Mouse (Mus musculus): ENCODE data around the gene Hyal3.
"Not testable (repeated sequence)": the region's sequence is repeated elsewhere in the genome, so short reads cannot be mapped to it uniquely, and the experiment has no call there.

Hyal3 gene

DNA sequence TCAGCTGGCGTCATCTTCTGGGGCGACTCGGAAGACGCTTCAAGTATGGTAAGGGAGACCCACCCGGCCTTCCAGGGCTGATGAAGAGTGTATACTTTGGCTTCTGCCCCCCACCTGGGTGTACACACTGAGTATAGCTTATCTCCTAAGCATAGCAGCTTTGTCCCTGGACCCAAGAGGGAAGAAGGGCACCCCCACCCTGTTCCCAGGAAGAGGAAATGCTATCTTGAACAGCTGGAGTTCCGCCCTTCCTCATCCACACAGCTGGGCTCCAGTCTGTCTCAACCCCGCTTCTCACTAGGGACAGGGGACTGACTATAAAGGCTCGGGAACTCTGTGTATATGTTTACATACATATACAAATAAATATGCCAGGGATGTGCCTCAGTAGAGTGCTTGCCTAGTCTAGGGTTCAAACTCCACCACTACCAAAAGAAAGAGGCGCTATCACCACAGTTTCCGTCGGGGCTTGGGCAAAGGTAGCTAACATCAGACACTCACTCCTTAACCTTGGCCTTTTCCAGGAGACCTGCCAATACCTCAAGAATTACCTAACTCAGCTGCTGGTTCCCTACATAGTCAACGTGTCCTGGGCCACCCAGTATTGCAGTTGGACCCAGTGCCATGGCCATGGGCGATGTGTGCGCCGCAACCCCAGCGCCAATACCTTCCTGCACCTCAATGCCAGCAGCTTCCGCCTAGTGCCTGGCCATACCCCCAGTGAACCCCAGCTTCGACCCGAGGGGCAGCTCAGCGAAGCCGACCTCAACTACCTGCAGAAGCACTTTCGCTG lies 8.9 kb upstream of the Hyal3 start:
- DNase-seq (ENCODE audit: low spot score in 2 of 2) = no peak

DNA sequence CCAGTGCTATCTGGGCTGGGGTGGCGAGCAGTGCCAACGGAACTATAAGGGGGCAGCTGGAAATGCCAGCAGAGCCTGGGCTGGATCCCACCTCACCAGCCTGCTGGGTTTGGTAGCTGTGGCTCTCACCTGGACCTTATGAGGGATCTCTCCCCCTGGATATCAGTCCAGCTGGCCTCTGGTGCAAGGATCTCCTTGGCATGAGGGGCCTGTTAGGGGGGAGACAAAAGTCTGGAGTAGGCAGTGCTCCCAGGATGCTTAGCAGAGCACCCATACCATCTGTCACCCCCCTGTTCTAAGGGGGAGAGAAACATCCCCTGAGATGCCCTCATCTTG lies 8.3 kb upstream of the Hyal3 start:
- no peak for DNase-seq (ENCODE audit: low spot score in 2 of 2)

DNA sequence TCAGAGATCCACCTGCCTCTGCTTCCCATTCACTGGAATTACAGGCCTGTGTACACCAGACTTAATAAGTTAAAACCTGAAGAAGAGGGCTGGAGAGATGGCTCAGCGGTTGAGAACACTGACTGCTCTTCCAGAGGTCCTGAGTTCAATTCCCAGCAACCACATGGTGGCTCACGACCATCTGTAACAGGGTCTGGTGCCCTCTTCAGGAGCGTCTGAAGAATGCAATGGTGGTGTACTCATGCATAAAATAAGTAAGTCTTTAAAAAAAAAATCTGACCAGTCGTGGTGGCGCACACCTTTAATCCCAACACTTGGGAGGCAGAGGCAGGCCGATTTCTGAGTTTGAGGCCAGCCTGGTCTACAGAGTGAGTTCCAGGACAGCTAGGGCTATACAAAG lies 6.8 kb upstream of the Hyal3 start:
- not testable (repeated sequence) for DNase-seq (ENCODE audit: low spot score in 2 of 2)

DNA sequence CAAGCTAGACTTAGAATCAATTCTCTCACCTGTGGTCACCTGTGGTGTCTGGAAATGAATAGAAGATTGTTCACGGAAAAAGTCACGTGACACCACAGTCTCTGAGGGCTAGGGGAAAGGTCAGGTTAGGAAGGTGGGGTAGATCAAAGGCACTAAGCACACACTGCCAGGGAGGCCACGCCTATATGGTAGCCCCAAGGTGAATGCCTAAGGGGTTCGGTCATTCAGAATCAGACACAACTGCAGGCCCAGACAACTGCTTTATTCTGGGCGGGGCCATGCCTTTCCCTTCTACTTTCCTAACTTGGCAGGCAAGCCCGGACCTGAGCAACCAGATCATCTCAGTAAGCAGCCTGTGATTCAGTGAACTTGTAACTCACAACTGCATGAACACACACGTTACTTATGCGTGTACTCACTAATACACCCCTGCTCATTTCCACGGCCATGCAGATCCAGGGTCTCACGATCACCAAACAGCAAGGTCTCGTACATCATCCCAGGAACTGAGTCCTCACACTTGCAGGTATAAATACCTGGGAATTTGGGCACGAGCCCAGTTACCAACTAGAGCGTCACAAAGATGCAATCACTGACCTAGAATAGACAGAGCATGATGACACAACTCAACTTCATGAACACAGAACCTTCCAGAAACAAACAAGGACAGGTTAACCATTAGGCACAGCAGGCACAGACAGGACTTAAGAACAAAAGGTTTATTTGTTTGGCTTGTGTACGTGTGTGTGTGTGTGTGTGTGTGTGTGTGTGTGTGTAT lies 4.8 kb upstream of the Hyal3 start:
- DNase-seq (ENCODE audit: low spot score in 2 of 2) = no peak

DNA sequence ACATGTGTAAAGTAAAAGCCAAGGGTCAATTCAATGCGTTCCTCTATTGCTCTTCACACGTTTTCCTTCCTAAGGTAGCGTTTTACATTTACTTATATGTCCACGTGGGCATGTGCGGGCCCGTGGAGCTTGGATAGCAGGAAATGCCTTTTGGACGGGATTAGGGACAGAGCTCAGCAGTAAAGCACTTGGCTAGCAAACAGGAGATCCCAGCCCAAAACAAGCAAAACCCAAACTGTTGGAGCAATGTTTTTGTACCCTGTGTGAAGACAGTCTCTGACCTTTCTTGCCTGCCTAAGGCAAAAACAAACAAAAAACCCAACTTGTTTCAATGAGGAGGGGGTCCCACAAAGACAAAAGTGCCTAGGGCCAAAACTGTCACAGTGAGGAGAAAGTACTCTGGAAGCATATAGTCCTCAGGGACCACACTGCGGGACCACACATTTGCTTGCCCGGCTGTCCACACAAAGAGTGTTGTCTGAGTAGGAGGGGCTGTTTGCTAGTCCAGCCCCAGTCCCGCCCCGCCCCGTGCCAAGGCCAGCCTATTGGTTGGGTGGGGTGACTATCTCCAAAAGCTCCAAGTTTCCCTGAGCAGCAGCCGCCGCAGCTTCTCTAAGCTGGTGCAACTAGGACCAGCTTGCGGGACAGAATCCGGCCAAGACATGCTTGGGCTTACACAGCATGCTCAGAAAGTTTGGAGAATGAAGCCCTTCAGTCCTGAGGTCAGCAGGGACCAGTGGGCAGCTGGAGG lies 4.1 kb upstream of the Hyal3 start, which contains the start of gene Hyal1:
TSS of gene Hyal1 (plus strand) at position 571 of the 751 bp plus-strand sequence.
- peak; percentile 51 to 56 for DNase-seq (ENCODE audit: low spot score in 2 of 2)

DNA sequence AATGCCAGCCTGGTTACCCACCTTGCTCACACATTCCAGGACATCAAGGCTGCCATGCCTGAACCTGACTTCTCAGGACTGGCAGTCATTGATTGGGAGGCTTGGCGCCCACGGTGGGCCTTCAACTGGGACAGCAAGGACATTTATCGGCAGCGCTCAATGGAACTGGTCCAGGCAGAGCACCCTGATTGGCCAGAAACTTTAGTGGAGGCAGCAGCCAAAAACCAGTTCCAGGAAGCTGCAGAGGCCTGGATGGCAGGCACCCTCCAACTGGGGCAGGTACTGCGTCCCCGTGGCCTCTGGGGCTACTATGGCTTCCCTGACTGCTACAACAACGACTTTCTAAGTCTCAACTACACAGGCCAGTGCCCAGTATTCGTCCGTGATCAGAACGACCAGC lies 2.7 kb upstream of the Hyal3 start:
- DNase-seq (ENCODE audit: low spot score in 2 of 2) = no peak

DNA sequence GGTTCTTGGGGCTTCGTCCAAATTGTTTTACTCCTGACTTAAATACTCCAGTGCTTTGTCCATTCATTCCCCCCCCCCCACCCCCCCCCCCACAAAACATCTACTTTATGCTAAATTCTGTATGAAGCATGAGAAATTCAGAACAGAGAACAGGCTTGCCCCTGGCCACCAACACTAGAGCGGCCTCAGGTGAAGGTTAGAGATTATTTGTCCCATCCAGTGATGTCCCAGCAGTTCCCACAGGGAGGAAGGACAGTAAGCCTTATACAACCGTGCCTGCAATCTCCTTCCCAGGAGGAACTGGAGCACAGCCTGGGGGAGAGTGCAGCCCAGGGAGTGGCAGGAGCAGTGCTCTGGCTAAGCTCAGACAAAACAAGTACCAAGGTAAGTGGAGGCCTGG lies 2.0 kb upstream of the Hyal3 start, which contains the start of gene Naa80:
TSS of gene Naa80 (plus strand) at position 301 of the 400 bp plus-strand sequence.
- no peak for DNase-seq (ENCODE audit: low spot score in 2 of 2)

DNA sequence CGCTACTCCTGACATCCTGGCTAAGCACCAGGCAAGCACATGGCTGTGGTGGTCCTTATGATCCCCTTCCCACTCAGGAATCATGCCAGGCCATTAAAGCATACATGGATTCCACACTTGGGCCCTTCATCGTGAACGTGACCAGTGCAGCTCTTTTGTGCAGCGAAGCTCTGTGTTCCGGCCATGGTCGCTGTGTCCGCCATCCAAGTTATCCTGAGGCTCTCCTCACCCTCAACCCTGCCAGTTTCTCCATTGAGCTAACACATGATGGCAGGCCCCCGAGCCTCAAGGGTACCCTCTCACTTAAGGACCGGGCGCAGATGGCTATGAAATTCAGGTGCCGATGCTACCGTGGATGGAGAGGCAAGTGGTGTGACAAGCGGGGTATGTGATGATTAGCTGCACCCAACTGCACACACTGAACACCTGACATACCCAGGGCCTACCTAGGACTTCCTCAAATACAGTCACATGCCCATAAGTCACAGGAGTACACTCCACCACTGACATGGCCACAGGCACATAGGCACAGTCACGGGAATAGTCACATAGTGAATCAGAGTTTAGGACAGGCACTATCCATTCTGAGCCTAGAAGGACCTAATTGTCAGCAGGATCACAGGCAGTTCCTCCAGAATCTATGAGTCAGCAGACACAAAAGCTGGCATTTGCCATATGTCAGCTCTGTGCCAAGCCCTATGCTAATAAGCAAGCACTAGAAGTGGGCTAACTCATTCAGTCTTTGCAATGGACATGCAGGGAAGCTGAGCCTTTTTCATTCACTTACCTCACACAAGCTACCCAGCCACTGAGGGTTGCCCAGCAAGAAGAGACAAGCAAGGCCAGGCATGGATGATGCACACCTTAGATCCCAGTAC lies 1.4 kb upstream of the Hyal3 start:
- DNase-seq (ENCODE audit: low spot score in 2 of 2) = no peak

DNA sequence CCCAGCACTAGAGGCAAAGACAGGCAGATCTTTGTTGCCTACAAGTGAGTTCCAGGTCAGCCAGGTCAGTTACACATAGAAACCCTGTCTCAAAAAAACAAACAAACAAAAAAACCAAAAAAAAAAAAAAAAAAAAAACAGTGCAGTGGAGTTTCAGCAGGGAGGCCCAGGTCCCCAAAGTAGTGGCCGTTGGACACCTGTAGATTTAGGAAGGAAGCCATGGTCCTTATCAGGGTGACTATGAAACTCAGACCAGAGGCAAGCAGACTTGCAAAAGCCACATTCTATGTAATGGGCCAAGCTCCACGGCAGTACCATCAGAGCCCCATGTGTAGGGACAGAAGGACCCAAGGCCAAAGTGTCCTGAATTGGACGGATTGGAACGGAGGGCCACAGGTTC lies 966 bp downstream of the Hyal3 start:
- DNase-seq (ENCODE audit: low spot score in 2 of 2) = no peak

DNA sequence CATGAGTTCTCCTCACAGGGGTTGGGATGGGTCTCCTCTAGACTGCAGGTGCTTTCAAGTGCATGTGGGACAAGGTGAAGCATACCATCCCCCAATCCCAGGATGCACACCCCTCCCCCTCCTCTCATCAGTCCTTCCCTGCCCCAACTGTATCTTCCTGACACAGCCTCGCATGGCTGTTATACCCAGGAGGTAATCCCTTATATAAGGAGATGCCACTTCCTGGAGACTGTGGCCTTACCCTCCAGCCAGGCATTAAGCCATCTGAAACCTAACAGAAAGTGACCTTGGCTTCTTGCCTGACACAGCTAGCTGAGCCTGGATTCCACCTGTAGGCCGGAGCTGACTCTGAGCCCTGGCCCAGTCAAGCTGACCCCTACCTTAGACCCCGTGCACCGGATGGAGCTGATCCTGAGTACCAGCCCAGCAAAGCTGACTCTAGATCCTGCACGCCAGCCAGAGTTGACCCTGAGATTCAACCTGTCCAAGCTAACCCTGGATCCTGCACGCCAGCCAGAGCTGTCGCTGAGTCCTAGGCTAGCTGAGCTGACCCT lies 2.0 kb downstream of the Hyal3 start:
- no peak for DNase-seq (ENCODE audit: low spot score in 2 of 2)

DNA sequence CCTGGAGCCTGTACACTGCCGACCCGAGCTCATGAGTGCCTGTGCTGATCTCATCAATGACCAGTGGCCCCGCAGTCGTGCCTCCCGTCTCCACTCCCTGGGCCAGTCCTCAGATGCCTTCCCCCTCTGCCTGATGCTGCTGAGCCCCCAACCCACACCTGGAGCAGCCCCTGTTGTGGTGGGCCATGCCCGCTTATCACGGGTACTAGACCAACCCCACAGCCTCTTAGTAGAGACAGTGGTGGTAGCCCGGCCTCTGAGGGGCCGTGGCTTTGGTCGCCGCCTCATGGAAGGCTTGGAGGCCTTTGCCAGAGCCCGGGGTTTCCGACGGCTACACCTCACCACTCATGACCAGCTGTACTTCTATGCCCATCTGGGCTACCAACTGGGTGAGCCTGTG lies 2.6 kb downstream of the Hyal3 start:
- DNase-seq (ENCODE audit: low spot score in 2 of 2) = no peak

DNA sequence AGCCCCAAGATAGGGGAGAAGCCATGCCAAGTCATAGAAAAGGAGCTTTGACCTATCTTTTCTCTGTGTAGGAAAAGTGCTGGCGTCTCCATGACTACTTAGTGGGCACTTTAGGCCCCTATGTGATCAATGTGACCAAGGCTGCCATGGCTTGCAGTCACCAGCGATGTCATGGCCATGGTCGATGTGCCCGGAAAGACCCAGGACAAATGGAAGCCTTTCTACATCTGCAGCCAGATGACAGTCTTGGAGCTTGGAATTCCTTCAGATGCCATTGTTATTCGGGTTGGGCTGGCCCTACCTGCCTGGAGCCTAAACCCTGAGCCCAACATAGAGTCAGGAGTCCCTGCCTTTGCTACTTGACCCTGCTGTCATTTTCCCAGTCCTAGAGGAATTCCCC lies 5.9 kb downstream of the Hyal3 start:
- no peak for DNase-seq (ENCODE audit: low spot score in 2 of 2)

DNA sequence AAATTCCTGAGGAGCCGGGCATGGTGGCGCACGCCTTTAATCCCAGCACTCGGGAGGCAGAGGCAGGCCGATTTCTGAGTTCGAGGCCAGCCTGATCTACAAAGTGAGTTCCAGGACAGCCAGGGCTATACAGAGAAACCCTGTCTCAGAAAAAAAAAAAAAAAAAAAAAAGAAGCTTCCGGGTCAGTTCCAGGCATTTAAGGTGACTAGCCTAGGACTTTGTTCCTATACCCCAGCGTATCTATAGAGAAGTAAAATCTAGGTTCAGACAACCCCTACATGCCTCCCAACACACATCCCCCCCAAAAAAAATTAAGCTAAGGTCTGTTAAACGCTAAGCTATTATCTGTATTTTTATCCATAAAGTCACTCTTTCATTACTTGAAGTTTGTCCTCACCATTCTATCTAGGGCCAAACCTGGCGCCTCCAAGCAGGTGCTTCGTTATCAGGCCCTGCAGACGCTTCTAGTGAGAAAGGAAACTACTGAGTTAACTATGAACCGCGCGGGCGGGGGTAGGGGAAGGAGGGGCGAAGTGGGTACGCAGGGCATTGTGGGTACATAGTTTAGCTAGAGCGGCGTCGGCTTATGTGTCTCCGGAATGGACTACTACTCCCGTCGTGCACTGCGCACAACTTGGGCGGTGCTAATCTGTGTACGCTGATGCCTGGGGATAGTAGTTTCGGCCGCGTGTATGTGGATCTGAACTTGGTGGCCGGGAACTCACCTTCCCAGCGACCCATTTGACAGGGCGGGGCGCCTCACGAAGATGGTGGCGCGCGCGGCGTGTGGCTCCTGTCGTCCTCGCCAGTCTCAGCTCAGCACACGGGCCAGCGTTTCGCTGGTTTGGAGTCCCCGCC lies 6.6 kb downstream of the Hyal3 start, which contains the start of gene Ifrd2:
TSS of gene Ifrd2 (plus strand) at position 669 of the 859 bp plus-strand sequence.
- peak; percentile 94 to 95 for DNase-seq (ENCODE audit: low spot score in 2 of 2)

DNA sequence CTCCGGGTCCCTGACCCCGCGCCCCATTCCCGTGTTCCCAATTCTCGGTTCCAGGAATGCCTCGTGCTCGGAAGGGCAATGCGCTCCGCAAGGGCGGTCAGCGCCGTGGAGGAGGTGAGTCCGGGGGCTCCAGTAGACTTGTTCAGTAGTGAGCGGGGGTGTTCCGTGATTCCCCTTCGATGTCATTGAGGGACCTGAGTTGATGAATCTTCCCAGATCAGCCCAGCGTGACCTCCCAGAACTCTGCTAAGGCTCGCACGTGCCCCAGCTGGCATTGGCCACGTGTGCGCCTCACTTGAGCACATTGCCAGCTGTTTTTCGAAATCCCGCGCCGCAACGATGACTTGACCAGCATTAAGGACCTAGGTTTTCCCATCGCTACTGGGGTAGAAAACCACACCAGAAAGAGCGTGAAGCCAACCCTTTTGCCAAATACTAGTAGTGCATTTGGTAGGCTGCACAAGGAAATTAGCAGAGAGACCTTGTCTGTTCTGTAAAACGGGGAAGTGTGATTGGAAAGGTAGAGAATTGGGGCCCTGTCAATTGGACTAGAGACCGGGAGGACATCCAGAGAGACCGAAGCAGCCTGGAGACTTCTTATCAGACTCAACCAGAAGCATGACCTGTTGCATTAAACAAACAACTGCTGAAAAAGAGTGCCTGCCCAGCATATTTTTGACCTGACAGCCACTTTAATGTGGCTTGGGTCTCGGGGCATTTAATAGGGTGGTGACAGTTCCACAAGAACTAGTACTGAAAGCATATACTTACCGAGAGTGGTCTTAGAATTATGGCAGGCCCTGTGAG lies 7.4 kb downstream of the Hyal3 start:
- no peak for DNase-seq (ENCODE audit: low spot score in 2 of 2)

DNA sequence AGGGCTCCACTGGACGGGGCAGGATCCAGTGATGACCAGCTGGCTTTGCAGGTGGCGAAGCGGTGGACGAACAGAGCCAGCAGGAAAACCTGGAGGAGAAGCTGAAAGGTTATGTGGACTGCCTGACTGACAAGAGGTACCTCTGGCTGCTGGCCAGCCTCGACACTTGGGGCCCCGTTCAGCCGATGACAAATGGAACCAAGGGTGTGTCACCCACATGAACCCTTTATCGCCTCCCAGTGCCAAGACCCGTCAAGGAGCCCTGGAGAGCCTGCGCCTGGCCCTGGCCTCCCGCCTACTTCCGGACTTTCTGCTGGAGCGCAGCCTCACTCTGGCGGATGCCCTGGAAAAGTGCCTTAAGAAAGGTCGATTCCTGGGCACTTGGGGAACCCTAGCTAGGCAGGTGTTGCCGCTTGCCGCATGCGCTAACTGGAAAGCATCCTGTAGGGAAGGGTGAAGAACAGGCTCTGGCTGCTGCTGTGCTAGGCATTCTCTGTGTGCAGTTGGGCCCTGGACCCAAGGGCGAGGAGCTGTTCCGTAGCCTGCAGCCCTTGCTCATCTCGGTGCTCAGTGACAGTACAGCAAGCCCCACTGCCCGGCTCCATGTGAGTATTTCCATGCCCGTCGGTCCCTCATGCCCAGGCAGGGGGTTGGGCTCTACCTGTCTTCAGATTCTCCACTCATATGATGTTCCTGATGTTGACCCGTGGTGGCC lies 9.6 kb downstream of the Hyal3 start:
- peak; percentile 52 to 56 for DNase-seq (ENCODE audit: low spot score in 2 of 2)

DNA sequence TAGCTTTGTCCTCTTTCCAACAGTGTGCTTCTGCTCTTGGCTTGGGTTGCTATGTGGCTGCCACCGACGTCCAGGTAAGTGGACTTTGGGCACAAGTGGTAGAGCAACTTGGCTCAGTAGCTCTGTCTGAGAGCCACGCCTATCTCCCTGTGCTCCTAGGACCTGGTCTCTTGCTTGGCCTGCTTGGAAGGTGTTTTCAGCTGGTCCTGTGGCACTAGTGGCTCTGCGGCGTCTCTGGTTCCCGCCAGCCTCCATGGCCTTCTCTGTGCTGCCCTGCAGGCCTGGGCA lies 10.1 kb downstream of the Hyal3 start:
- DNase-seq (ENCODE audit: low spot score in 2 of 2) = no peak

DNA sequence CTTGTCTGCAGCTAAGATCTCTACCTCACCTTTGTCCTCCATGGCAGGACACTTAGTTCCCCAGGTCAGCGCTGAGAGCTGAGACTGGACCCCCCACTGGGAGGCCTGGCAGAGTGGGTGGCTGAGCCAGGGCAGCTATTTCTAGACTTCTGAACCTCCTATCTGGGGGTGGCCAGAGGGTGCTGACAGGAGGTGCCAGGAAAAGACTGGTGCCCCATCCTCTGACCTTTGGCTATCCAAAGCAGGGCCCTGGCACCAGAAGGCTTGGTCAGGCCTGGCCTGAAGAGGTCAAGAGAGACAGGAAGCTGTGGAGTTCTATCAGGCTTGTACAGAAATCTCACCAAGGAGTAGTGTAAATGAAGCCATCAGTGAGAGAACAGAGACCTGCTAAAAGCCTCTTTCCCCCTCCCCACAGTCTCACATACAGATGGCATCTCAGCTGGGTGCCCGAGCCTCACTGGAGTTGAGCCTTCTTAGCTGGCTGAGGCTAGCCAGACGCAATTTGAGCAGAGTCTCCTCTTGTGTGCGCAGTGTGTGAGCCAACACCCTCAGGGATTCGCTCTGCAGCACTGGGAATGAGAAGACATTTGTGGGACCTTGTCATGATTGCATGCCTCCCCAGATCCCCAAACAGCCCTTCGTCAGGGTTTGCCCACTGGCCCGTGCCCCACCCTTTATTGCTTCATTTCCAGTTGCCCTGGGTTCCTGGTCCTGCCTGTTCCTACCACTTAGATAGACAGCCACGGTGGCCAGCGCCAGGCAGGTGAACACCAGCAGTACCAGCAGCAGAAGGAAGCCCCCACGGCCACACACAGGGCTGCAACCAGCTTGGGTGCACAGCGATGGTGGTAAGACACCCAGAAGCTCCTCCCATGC lies 12.7 kb downstream of the Hyal3 start:
- no peak for DNase-seq (ENCODE audit: low spot score in 2 of 2)

Measured in spleen, postnatal 14 days (tissue).